Mouse (Mus musculus): ENCODE measurements around the gene Tmem179. TPM values are rescaled to one million over a fixed set of nuclear protein-coding genes. Genes with fewer than 3 reads are reported as not detected.
A peak's percentile ranks its signal among the peaks of the same experiment; 100 is the strongest.

Gene Tmem179
- polyA plus RNA-seq, 1 experiment from 2014 or later = 35.3 TPM

- WGBS = 88% methylated on average over 6 of the region's 6 CpGs
Observed at GRCm38 (mm10) chr12:112456144-112456713, 60.3 kb downstream of the Tmem179 start.

GRCm38 (mm10) chr12:112451826-112452225, 64.7 kb downstream of the Tmem179 start:
- peaks cover 27% of the 10 kb centered on the region for H3K4me1 ChIP-seq (replicated peaks)
- no peak overlapping the region for H3K4me2 ChIP-seq (replicated peaks)
- H3K27ac ChIP-seq = no peak overlapping the region
- H3K36me3 ChIP-seq = no peaks in the 10 kb centered on the region
- WGBS = 71% methylated on average over 9 of the region's 9 CpGs
- H3K9ac ChIP-seq (replicated peaks) = no peak overlapping the region
- no peak for ATAC-seq
- H3K9me3 ChIP-seq = peaks cover 6% of the 10 kb centered on the region; the same call in 1 of the 2 replicates
- peaks cover 2% of the 10 kb centered on the region for H3K27me3 ChIP-seq
- H3K4me3 ChIP-seq (replicated peaks) = no peak overlapping the region

More at GRCm38 (mm10) chr12:112456144-112456713, 60.3 kb downstream of the Tmem179 start:
- Histone ChIP-seq H3K36me3 (no peaks in the 10 kb centered on the region), H3K9ac (replicated peaks) (no peak overlapping the region), H3K27ac (no peak overlapping the region), H3K4me2 (replicated peaks) (no peak overlapping the region), H3K4me3 (replicated peaks) (no peak overlapping the region), H3K9me3 (no peaks in the 10 kb centered on the region), H3K27me3 (peaks cover 12% of the 10 kb centered on the region), H3K4me1 (replicated peaks) (peaks cover 20% of the 10 kb centered on the region)
- no peak for ATAC-seq

- no peak overlapping the region for H3K27ac ChIP-seq
- no peak overlapping the region for H3K9ac ChIP-seq (replicated peaks)
- H3K4me1 ChIP-seq (replicated peaks) = peaks cover 27% of the 10 kb centered on the region
- ATAC-seq = peak; percentile 53
- WGBS = 77% methylated on average over 1 of the region's 1 CpGs
- no peak overlapping the region for H3K4me3 ChIP-seq (replicated peaks)
- H3K4me2 ChIP-seq (replicated peaks) = no peak overlapping the region
- H3K9me3 ChIP-seq = peaks cover 11% of the 10 kb centered on the region
- H3K36me3 ChIP-seq = no peaks in the 10 kb centered on the region
- peaks cover 2% of the 10 kb centered on the region for H3K27me3 ChIP-seq
Observed at GRCm38 (mm10) chr12:112451381-112451780, 65.2 kb downstream of the Tmem179 start.

- H3K9ac ChIP-seq (replicated peaks) = no peak overlapping the region
- H3K4me1 ChIP-seq (replicated peaks) = peaks cover 27% of the 10 kb centered on the region
- peaks cover 13% of the 10 kb centered on the region for H3K9me3 ChIP-seq
- H3K27ac ChIP-seq = 0 out of 2 replicates have a peak overlapping the region, but pooled peaks have one; percentile 3
- no peak overlapping the region for H3K4me2 ChIP-seq (replicated peaks)
- H3K4me3 ChIP-seq (replicated peaks) = no peak overlapping the region
- H3K27me3 ChIP-seq = peaks cover under 1% of the 10 kb centered on the region; the same call in 1 of the 2 replicates
- peak; percentile 54 for ATAC-seq
- H3K36me3 ChIP-seq = no peaks in the 10 kb centered on the region
- 13% methylated on average over 6 of the region's 6 CpGs for WGBS
Observed at GRCm38 (mm10) chr12:112450883-112451282, 65.7 kb downstream of the Tmem179 start.

Other genes starting within 250 kb of the Tmem179 start
- gene A530016L24Rik, start 27.3 kb downstream of the Tmem179 start, polyA plus RNA-seq (2015; fragmentation: Nextera tagmentation; extraction: Ambion mirVana) = 0.09 and 0.15 TPM in 2 replicates
- 0.43 and 1.8 TPM in 2 replicates for gene Inf2, start 72.0 kb upstream of the Tmem179 start, polyA plus RNA-seq (2015; fragmentation: Nextera tagmentation; extraction: Ambion mirVana)
- 1.1 and 1.5 TPM in 2 replicates for gene Adssl1, start 103.3 kb upstream of the Tmem179 start, polyA plus RNA-seq (2015; fragmentation: Nextera tagmentation; extraction: Ambion mirVana)
- gene Siva1, start 127.9 kb upstream of the Tmem179 start, polyA plus RNA-seq (2015; fragmentation: Nextera tagmentation; extraction: Ambion mirVana) = 83.0 and 96.5 TPM in 2 replicates
- gene Akt1, start 158.1 kb upstream of the Tmem179 start, polyA plus RNA-seq (2015; fragmentation: Nextera tagmentation; extraction: Ambion mirVana) = 55.9 and 61.1 TPM in 2 replicates
- gene Zbtb42, start 162.1 kb upstream of the Tmem179 start, polyA plus RNA-seq (2015; fragmentation: Nextera tagmentation; extraction: Ambion mirVana) = 2.8 and 3.3 TPM in 2 replicates
- gene Cep170b, start 203.7 kb upstream of the Tmem179 start, polyA plus RNA-seq (2015; fragmentation: Nextera tagmentation; extraction: Ambion mirVana) = 20.2 and 22.0 TPM in 2 replicates
- 5.2 and 6.4 TPM in 2 replicates for gene Pld4, start 243.9 kb upstream of the Tmem179 start, polyA plus RNA-seq (2015; fragmentation: Nextera tagmentation; extraction: Ambion mirVana)

Measured in midbrain, embryonic 13.5 days (tissue).